Mouse (Mus musculus): ENCODE results near the gene Gm281. TPM values are rescaled to one million over a fixed set of nuclear protein-coding genes. Genes with fewer than 3 reads are reported as not detected.
A peak's percentile ranks its signal among the peaks of the same experiment; 100 is the strongest.

The Gm281 gene
- polyA plus RNA-seq, 1 experiment from 2014 or later, result 0.20 TPM

DNA sequence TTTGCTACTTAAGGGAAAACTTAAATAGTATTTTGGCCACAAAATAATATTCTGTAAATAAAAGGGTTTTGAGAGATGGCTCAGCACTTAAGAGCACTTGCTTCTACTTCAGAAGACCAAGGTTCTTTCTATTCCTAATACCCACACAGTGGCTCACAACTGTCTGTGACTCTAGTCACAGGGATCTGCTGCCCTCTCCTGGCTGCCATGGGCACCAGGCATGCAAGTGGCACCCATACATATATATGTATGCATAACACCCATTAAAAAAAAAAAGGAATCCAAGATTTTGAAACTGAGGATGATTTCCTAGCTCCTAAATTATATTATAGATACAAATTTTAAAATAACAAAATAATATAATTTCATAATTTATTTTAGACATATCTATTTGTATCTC is 36.1 kb upstream of the Gm281 start:
- H3K27me3 ChIP-seq (replicated peaks; ENCODE audit: insufficient read depth, low read length), result no peaks in the 10 kb centered on the region
- H3K27ac ChIP-seq (ENCODE audit: low read length), result no peak overlapping the region
- H3K4me1 ChIP-seq (ENCODE audit: insufficient read depth, low read depth, low read length), result no peaks in the 10 kb centered on the region
- no peaks in the 10 kb centered on the region for H3K9me3 ChIP-seq (ENCODE audit: low read length)
- H3K36me3 ChIP-seq (ENCODE audit: insufficient read depth, low read length), result peaks cover 21% of the 10 kb centered on the region; the same call in 1 of the 2 replicates
- H3K4me3 ChIP-seq (ENCODE audit: low read depth, low read length), result no peak overlapping the region
- no peak overlapping the region for H3K9ac ChIP-seq (replicated peaks; ENCODE audit: low read depth)
- no peak overlapping the region for H3K4me2 ChIP-seq (replicated peaks; ENCODE audit: low read depth, low read length)
- peak; percentile 45 for DNase-seq (ENCODE audit: low spot score)
- TF ChIP-seq CTCF (IDR thresholded peaks at IDR 0.05) (peak; percentile 64), EP300 (IDR thresholded peaks at IDR 0.05) (no peak)
- no peak for ATAC-seq

DNA sequence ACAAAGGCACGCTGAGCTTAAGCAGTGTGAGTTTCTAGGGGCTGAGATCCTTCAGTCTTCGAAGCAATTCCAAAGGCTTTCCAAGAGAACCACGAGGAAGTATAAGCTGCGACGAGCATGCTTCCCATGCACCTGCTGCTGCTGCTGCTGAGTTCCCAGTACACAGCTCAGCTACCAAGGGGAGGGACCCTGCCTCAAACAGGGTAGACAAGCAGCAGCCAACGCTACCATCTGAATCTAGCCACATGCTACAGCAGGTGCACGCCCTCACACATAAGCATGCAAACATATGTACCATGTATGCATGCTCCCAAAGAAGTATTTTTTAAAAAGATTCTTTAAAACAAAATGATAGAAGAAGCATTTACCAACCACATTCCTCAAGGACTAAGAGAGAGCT is 34.1 kb upstream of the Gm281 start:
- no peaks in the 10 kb centered on the region for H3K4me1 ChIP-seq (ENCODE audit: insufficient read depth, low read depth, low read length)
- TF ChIP-seq EP300 (IDR thresholded peaks at IDR 0.05) (no peak), CTCF (IDR thresholded peaks at IDR 0.05) (no peak)
- 95% methylated on average over 7 of the region's 7 CpGs for WGBS

DNA sequence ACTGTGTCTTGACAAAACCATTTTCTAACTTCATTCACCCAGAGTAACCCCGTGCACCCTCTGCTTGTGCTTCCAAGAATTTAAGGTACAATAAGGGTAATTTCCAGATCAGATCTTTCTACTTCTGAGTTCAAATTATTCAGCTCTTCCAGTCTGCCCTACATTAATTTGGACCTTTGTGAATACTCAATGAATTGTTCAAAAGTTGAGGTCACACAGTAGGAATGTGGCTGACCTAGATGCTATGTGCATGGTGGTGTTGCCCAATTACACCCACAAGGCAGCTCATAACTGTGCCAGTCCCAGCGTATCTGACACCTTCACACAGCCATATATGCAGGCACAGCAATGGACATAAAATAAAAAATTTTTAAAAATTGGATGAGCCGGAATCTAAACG is 30.4 kb upstream of the Gm281 start:
- no peak overlapping the region for H3K4me3 ChIP-seq (ENCODE audit: low read depth, low read length)
- H3K4me1 ChIP-seq (ENCODE audit: insufficient read depth, low read depth, low read length), result no peaks in the 10 kb centered on the region
- no peak overlapping the region for H3K9ac ChIP-seq (replicated peaks; ENCODE audit: low read depth)
- ATAC-seq, result no peak
- no peaks in the 10 kb centered on the region for H3K9me3 ChIP-seq (ENCODE audit: low read length)
- no peak overlapping the region for H3K27ac ChIP-seq (ENCODE audit: low read length)
- no peak for DNase-seq (ENCODE audit: low spot score)
- no peak overlapping the region for H3K4me2 ChIP-seq (replicated peaks; ENCODE audit: low read depth, low read length)
- no peaks in the 10 kb centered on the region for H3K27me3 ChIP-seq (replicated peaks; ENCODE audit: insufficient read depth, low read length)
- peaks cover 11% of the 10 kb centered on the region; the same call in 1 of the 2 replicates for H3K36me3 ChIP-seq (ENCODE audit: insufficient read depth, low read length)
- TF ChIP-seq CTCF (IDR thresholded peaks at IDR 0.05) (no peak), EP300 (IDR thresholded peaks at IDR 0.05) (no peak)
- 93% methylated on average over 4 of the region's 4 CpGs for WGBS

More for the DNA sequence above, 34.1 kb upstream of the Gm281 start:
- no peak overlapping the region for H3K4me2 ChIP-seq (replicated peaks; ENCODE audit: low read depth, low read length)
- no peaks in the 10 kb centered on the region for H3K27me3 ChIP-seq (replicated peaks; ENCODE audit: insufficient read depth, low read length)
- H3K9me3 ChIP-seq (ENCODE audit: low read length), result no peaks in the 10 kb centered on the region
- no peak overlapping the region for H3K27ac ChIP-seq (ENCODE audit: low read length)
- no peak overlapping the region for H3K9ac ChIP-seq (replicated peaks; ENCODE audit: low read depth)
- DNase-seq (ENCODE audit: low spot score), result no peak
- H3K4me3 ChIP-seq (ENCODE audit: low read depth, low read length), result no peak overlapping the region
- H3K36me3 ChIP-seq (ENCODE audit: insufficient read depth, low read length), result peaks cover 21% of the 10 kb centered on the region; the same call in 1 of the 2 replicates
- no peak for ATAC-seq

DNA sequence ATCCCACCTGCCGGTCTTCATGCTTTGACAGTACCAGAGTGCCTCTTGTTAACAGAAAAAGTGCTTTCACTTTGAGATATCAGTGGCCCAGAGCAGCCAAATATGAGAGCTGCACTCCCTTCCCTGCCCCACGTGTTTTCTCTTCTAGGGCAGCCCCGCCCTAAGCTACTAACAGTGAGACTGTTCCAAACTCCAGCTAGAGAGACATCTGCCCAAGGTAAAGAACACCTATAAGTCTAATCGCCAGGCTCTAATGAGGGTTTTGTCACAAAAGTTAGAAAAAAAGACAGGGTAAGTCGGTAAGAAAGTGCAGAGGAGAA is 19.7 kb upstream of the Gm281 start:
- WGBS, result 39% methylated on average over 5 of the region's 5 CpGs
- no peaks in the 10 kb centered on the region for H3K36me3 ChIP-seq (ENCODE audit: insufficient read depth, low read length)

DNA sequence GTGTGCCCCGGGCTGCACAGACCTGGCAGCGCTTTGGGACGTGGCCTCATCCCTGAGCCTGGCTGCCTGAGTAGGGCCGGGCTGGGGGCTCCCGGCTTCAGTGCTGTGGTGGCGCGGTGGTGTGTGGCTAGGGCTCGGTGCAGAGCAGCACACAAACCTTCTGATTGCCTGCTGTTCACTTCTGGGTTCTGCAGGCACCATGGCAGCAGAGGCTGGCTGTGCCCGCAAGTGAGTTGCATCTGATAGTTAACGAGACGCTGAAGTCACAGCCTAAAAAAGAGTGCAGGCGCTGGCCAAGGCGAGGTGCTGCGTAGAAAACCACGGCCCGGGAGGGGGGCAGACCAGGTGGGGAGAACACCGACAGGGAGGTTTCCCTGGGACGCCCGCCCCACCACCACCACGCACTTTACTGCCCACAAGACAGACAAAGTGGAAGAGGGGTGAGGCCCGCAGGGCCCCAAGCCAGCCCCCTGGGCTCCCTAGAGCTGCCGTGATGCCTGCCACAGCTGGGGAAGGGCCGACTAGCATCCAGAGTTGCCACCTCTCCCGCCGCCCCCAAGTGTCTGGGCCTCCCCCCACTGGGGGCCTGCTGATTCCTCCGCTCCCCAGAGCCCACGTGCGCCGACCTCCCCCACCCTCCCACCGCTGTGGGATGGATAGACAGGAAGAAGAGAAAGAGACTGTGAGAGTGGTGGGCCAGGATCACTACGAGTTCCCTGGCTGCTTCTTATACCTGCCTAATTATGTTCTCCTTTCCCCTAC is 19.2 kb upstream of the Gm281 start:
- ATAC-seq, result peak; percentile 38
- no peak overlapping the region for H3K27ac ChIP-seq (ENCODE audit: low read length)
- peak overlapping the region; percentile 75 for H3K4me2 ChIP-seq (replicated peaks; ENCODE audit: low read depth, low read length)
- H3K9me3 ChIP-seq (ENCODE audit: low read length), result no peaks in the 10 kb centered on the region
- 25% methylated on average over 31 of the region's 31 CpGs for WGBS
- H3K4me1 ChIP-seq (ENCODE audit: insufficient read depth, low read depth, low read length), result no peaks in the 10 kb centered on the region
- no peak overlapping the region for H3K9ac ChIP-seq (replicated peaks; ENCODE audit: low read depth)
- no peaks in the 10 kb centered on the region for H3K27me3 ChIP-seq (replicated peaks; ENCODE audit: insufficient read depth, low read length)
- TF ChIP-seq CTCF (IDR thresholded peaks at IDR 0.05) (no peak), EP300 (IDR thresholded peaks at IDR 0.05) (no peak)
- DNase-seq (ENCODE audit: low spot score), result no peak
- H3K4me3 ChIP-seq (ENCODE audit: low read depth, low read length), result peak overlapping the region; percentile 34
- no peaks in the 10 kb centered on the region for H3K36me3 ChIP-seq (ENCODE audit: insufficient read depth, low read length)

More for the DNA sequence above, 19.7 kb upstream of the Gm281 start:
- ATAC-seq (no peak), DNase-seq (ENCODE audit: low spot score) (no peak)
- no peak overlapping the region for H3K27ac ChIP-seq (ENCODE audit: low read length)
- H3K4me3 ChIP-seq (ENCODE audit: low read depth, low read length), result peak overlapping the region; percentile 34; the same call in 1 of the 2 replicates
- no peaks in the 10 kb centered on the region for H3K27me3 ChIP-seq (replicated peaks; ENCODE audit: insufficient read depth, low read length)
- TF ChIP-seq CTCF (IDR thresholded peaks at IDR 0.05) (no peak), EP300 (IDR thresholded peaks at IDR 0.05) (no peak)
- H3K9me3 ChIP-seq (ENCODE audit: low read length), result no peaks in the 10 kb centered on the region
- no peak overlapping the region for H3K9ac ChIP-seq (replicated peaks; ENCODE audit: low read depth)
- H3K4me2 ChIP-seq (replicated peaks; ENCODE audit: low read depth, low read length), result peak overlapping the region; percentile 75
- no peaks in the 10 kb centered on the region for H3K4me1 ChIP-seq (ENCODE audit: insufficient read depth, low read depth, low read length)

DNA sequence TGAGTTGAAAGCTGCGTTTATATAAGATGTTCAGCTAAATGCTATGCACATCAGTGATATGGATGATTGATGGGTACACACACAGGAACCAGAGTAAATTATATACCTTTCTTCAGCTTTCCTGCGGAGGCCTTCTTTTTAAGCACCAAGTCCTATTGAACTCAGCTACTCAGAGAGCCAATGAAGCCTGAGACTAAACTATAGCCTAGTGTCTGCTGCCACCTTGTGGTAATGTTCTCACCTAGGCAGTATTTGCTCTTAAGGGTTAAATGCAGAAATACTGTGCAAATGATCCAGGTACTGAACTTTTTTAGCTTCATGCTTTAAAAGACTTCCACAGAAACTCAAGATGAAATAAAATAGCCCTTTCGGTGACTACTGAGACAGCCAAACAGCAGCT is 3.4 kb upstream of the Gm281 start:
- no peaks in the 10 kb centered on the region for H3K9me3 ChIP-seq (ENCODE audit: low read length)
- ATAC-seq (no peak), DNase-seq (ENCODE audit: low spot score) (peak; percentile 80)
- no peaks in the 10 kb centered on the region for H3K27me3 ChIP-seq (replicated peaks; ENCODE audit: insufficient read depth, low read length)
- H3K27ac ChIP-seq (ENCODE audit: low read length), result no peak overlapping the region
- no peaks in the 10 kb centered on the region for H3K36me3 ChIP-seq (ENCODE audit: insufficient read depth, low read length)
- no peak overlapping the region for H3K9ac ChIP-seq (replicated peaks; ENCODE audit: low read depth)
- H3K4me3 ChIP-seq (ENCODE audit: low read depth, low read length), result no peak overlapping the region
- WGBS, result 37% methylated on average over 3 of the region's 3 CpGs
- H3K4me2 ChIP-seq (replicated peaks; ENCODE audit: low read depth, low read length), result no peak overlapping the region
- TF ChIP-seq CTCF (IDR thresholded peaks at IDR 0.05), result peak; percentile 86
- TF ChIP-seq EP300 (IDR thresholded peaks at IDR 0.05), result no peak
- H3K4me1 ChIP-seq (ENCODE audit: insufficient read depth, low read depth, low read length), result no peaks in the 10 kb centered on the region
